Comparison of ENCODE assay signal across 7 mouse cellular contexts in genomic region chr1:172012030-172012429, GRCm38 (mm10). TPM values are rescaled to one million over a fixed set of nuclear protein-coding genes. Genes with fewer than 3 reads are reported as not detected.
DNase-seq lines count a peak whose midpoint lies in the region; ATAC-seq and TF ChIP-seq lines count a peak whose summit lies in the region.

No protein-coding gene starts in this region.

- peak; percentile 76 for DNase-seq in MEL (ENCODE audit: low read depth, low spot score)
- peak; percentile 77 for DNase-seq in adrenal gland, postnatal 14 days
- DNase-seq in embryo, embryonic 9.5 days (ENCODE audit: extremely low spot score): peak; percentile 71
- peak; percentile 71 for DNase-seq in heart, postnatal 0 days (ENCODE audit: low spot score)
- peak; percentile 83 to 85 for DNase-seq in kidney, postnatal 25 days
- DNase-seq in lung, adult 2 months: peak; percentile 63
- peak; percentile 88 for DNase-seq in retina, embryonic 14.5 days (ENCODE audit: low spot score)

- TF ChIP-seq CTCF in MEL (IDR thresholded peaks at IDR 0.05 in 2 of 3, conservative IDR thresholded peaks at IDR 0.05 in 1 of 3; ENCODE audit: control insufficient read depth in 1 of 3, insufficient read depth in 1 of 3, low read depth in 2 of 3, low read length in 3 of 3, poor library complexity in 1 of 3, severe bottlenecking in 1 of 3): peak; percentile 81 to 83 (median 83)
- TF ChIP-seq CTCF in heart, postnatal 0 days (IDR thresholded peaks at IDR 0.05; ENCODE audit: low read depth): peak; percentile 86
- peak; percentile 72 for TF ChIP-seq CTCF in lung, adult 2 months (IDR thresholded peaks at IDR 0.05; ENCODE audit: insufficient read depth, low read length)

- peak overlapping the region; percentile 12; the same call in 1 of the 2 replicates for H3K9ac ChIP-seq in MEL (ENCODE audit: control insufficient read depth, low read depth, low read length, poor library complexity, severe bottlenecking)
- no peak overlapping the region for H3K9ac ChIP-seq in heart, postnatal 0 days (replicated peaks; ENCODE audit: low read depth, low read length)

- H3K4me1 ChIP-seq in MEL (ENCODE audit: control insufficient read depth in 1 of 2, insufficient read depth in 2 of 2, low read length in 2 of 2): no peaks in the 10 kb centered on the region
- H3K4me1 ChIP-seq in heart, postnatal 0 days (ENCODE audit: control insufficient read depth, insufficient read depth): peaks cover 11% of the 10 kb centered on the region; the same call in 1 of the 2 replicates
- peaks cover 10% of the 10 kb centered on the region for H3K4me1 ChIP-seq in lung, adult 2 months (ENCODE audit: control insufficient read depth, insufficient read depth, low read length)

- no peaks in the 10 kb centered on the region for H3K9me3 ChIP-seq in MEL (replicated peaks; ENCODE audit: insufficient read depth, low read length)
- H3K9me3 ChIP-seq in heart, postnatal 0 days (replicated peaks; ENCODE audit: control insufficient read depth, low read length): no peaks in the 10 kb centered on the region

- peak; percentile 71; the same call in 1 of the 2 replicates for ATAC-seq in heart, postnatal 0 days (ENCODE audit: insufficient read depth, low read depth)

- H3K4me2 ChIP-seq in heart, postnatal 0 days (ENCODE audit: low read depth, low read length): no peak overlapping the region

- no peak for TF ChIP-seq EP300 in MEL (IDR thresholded peaks at IDR 0.05; ENCODE audit: low read depth in 1 of 2, low read length in 2 of 2)
- TF ChIP-seq EP300 in heart, postnatal 0 days (IDR thresholded peaks at IDR 0.05; ENCODE audit: low read depth): no peak

- H3K4me3 ChIP-seq in MEL (ENCODE audit: control insufficient read depth in 1 of 2, insufficient read depth in 1 of 2, low read depth in 2 of 2, low read length in 2 of 2): no peak overlapping the region
- H3K4me3 ChIP-seq in heart, postnatal 0 days (ENCODE audit: low read depth, low read length): no peak overlapping the region
- no peak overlapping the region for H3K4me3 ChIP-seq in lung, adult 2 months (replicated peaks; ENCODE audit: extremely low read depth, low read depth, low read length)

- peak; percentile 59 for TF ChIP-seq RAD21 in MEL (IDR thresholded peaks at IDR 0.05; ENCODE audit: low read depth, low read length)

- no peaks in the 10 kb centered on the region for H3K79me2 ChIP-seq in MEL (ENCODE audit: control insufficient read depth, insufficient read depth, low read length, poor library complexity)

- no peak overlapping the region for H3K27ac ChIP-seq in MEL (ENCODE audit: control insufficient read depth, low read depth, low read length)
- H3K27ac ChIP-seq in heart, postnatal 0 days (ENCODE audit: low read depth): no peak overlapping the region

- 24% methylated on average over 5 of the region's 5 CpGs for WGBS in heart, postnatal 0 days
- 13% methylated on average over 5 of the region's 5 CpGs for WGBS in lung, adult 2 months

- no peak for TF ChIP-seq POLR2A in MEL (IDR thresholded peaks at IDR 0.05; ENCODE audit: control insufficient read depth in 1 of 2, insufficient read depth in 1 of 2, low read depth in 1 of 2, low read length in 2 of 2, poor library complexity in 1 of 2)
- no peak for TF ChIP-seq POLR2A in lung, adult 2 months (IDR thresholded peaks at IDR 0.05; ENCODE audit: borderline replicate concordance, extremely low read depth, low read depth, low read length)

- H3K36me3 ChIP-seq in MEL (ENCODE audit: control insufficient read depth in 1 of 2, insufficient read depth in 2 of 2, low read length in 2 of 2): no peaks in the 10 kb centered on the region
- peaks cover 26% of the 10 kb centered on the region for H3K36me3 ChIP-seq in heart, postnatal 0 days (replicated peaks; ENCODE audit: control insufficient read depth, insufficient read depth, low read length)

- no peaks in the 10 kb centered on the region for H3K27me3 ChIP-seq in MEL (ENCODE audit: control insufficient read depth in 1 of 2, insufficient read depth in 2 of 2, low read length in 2 of 2)
- H3K27me3 ChIP-seq in heart, postnatal 0 days (ENCODE audit: control insufficient read depth, insufficient read depth, low read length): no peaks in the 10 kb centered on the region

TF ChIP-seq in MEL, 35 proteins besides CTCF, POLR2A, EP300 and RAD21:
- 0 out of 2 replicates have a peak, but pooled peaks have one; percentile 31 for TF ChIP-seq MAZ (IDR thresholded peaks at IDR 0.05; ENCODE audit: low read depth, low read length)
- TF ChIP-seq CHD1 (IDR thresholded peaks at IDR 0.05; ENCODE audit: low read depth, low read length): no peak
- TF ChIP-seq RCOR1 (IDR thresholded peaks at IDR 0.05; ENCODE audit: low read depth, low read length): no peak
- TF ChIP-seq USF1 (IDR thresholded peaks at IDR 0.05; ENCODE audit: low read depth, low read length): no peak
- TF ChIP-seq ZC3H11A (IDR thresholded peaks at IDR 0.05; ENCODE audit: low read depth, low read length): peak; percentile 52
- TF ChIP-seq TAL1 (IDR thresholded peaks at IDR 0.05; ENCODE audit: low read length): no peak
- TF ChIP-seq TCF12 (IDR thresholded peaks at IDR 0.05; ENCODE audit: low read depth, low read length): no peak
- no peak for TF ChIP-seq NELFE (IDR thresholded peaks at IDR 0.05; ENCODE audit: low read depth, low read length)
- no peak for TF ChIP-seq BHLHE40 (IDR thresholded peaks at IDR 0.05; ENCODE audit: borderline replicate concordance, low read depth, low read length)
- no peak for TF ChIP-seq CHD2 (IDR thresholded peaks at IDR 0.05; ENCODE audit: low read length)
- TF ChIP-seq POLR2AphosphoS5 (IDR thresholded peaks at IDR 0.05; ENCODE audit: borderline replicate concordance, low read depth, low read length): no peak
- no peak for TF ChIP-seq USF2 (IDR thresholded peaks at IDR 0.05; ENCODE audit: borderline replicate concordance in 1 of 2, insufficient read depth in 1 of 2, low read depth in 1 of 2, low read length in 2 of 2)
- no peak for TF ChIP-seq POLR2AphosphoS2 (IDR thresholded peaks at IDR 0.05; ENCODE audit: low read length)
- no peak for TF ChIP-seq KAT2A (conservative IDR thresholded peaks at IDR 0.05; ENCODE audit: low read depth, low read length)
- TF ChIP-seq ETS1 (IDR thresholded peaks at IDR 0.05; ENCODE audit: low read depth, low read length): no peak
- no peak for TF ChIP-seq TBP (IDR thresholded peaks at IDR 0.05; ENCODE audit: low read depth, low read length)
- no peak for TF ChIP-seq NRF1 (IDR thresholded peaks at IDR 0.05; ENCODE audit: insufficient read depth, low read depth, low read length, poor library complexity, severe bottlenecking)
- no peak for TF ChIP-seq MXI1 (IDR thresholded peaks at IDR 0.05; ENCODE audit: low read depth, low read length)
- 0 out of 2 replicates have a peak, but pooled peaks have one; percentile 36 for TF ChIP-seq SIN3A (IDR thresholded peaks at IDR 0.05; ENCODE audit: low read length)
- no peak for TF ChIP-seq GABPA (IDR thresholded peaks at IDR 0.05; ENCODE audit: low read depth, low read length)
- TF ChIP-seq SMC3 (IDR thresholded peaks at IDR 0.05; ENCODE audit: low read depth, low read length): peak; percentile 92
- TF ChIP-seq MAFK (IDR thresholded peaks at IDR 0.05; ENCODE audit: borderline replicate concordance, low read depth, low read length): no peak
- TF ChIP-seq ZKSCAN1 (IDR thresholded peaks at IDR 0.05; ENCODE audit: low read depth, low read length): no peak
- no peak for TF ChIP-seq MYC (IDR thresholded peaks at IDR 0.05; ENCODE audit: low read depth, low read length)
- TF ChIP-seq MEF2A (IDR thresholded peaks at IDR 0.05; ENCODE audit: extremely low read depth, insufficient replicate concordance, low read depth, low read length, poor library complexity, severe bottlenecking): no peak
- TF ChIP-seq ZNF384 (IDR thresholded peaks at IDR 0.05; ENCODE audit: low read depth, low read length): no peak
TF ChIP-seq in MEL: peak in this region for 4.

RNA-seq across cellular contexts. Expression of gene Vangl2, which starts 16.2 kb away (rescaled TPM):
- total RNA-seq in MEL (2012; rRNA removed): 0.39 and 0.88 TPM in 2 replicates
- 1 to 10 TPM in 1 of 2 experiments, not detected in 1; 3.0 TPM for polyA plus RNA-seq in MEL (2012; ENCODE audit: insufficient read depth in 1 of 2, insufficient read length in 2 of 2, low read depth in 1 of 2, low replicate concordance in 2 of 2, missing spikeins in 1 of 2)
- 4.6 and 6.8 TPM in 2 replicates for total RNA-seq in adrenal gland, postnatal 14 days (2021)
- 11.2 and 11.4 TPM in 2 replicates for total RNA-seq in heart, postnatal 0 days (2014; rRNA removed; ENCODE audit: low replicate concordance)
- polyA plus RNA-seq in heart, postnatal 0 days (2015; fragmentation: Nextera tagmentation; extraction: Ambion mirVana): 4.7 and 5.2 TPM in 2 replicates
- polyA plus RNA-seq in lung, adult 2 months (2012; rRNA removed): 4.4 and 9.6 TPM in 2 replicates

RNA-seq across cellular contexts. Expression of gene Nhlh1, which starts 45.3 kb away (rescaled TPM):
- total RNA-seq in MEL (2012; rRNA removed): not detected in 2 replicates
- not detected for polyA plus RNA-seq in MEL (2012; ENCODE audit: insufficient read depth in 1 of 2, insufficient read length in 2 of 2, low read depth in 1 of 2, low replicate concordance in 2 of 2, missing spikeins in 1 of 2)
- total RNA-seq in adrenal gland, postnatal 14 days (2021): not detected in 2 replicates
- total RNA-seq in heart, postnatal 0 days (2014; rRNA removed; ENCODE audit: low replicate concordance): not detected in 2 replicates
- polyA plus RNA-seq in heart, postnatal 0 days (2015; fragmentation: Nextera tagmentation; extraction: Ambion mirVana): not detected in 2 replicates
- polyA plus RNA-seq in lung, adult 2 months (2012; rRNA removed): 0.05 TPM in 1 of 2 replicates, not detected in the other
